Mouse (Mus musculus) gastrocnemius, postnatal 14 days (tissue): ENCODE results near the gene B4galt3. TPM values are rescaled to one million over a fixed set of nuclear protein-coding genes. Genes with fewer than 3 reads are reported as not detected.

ENCODE experiments used
- DNase-seq: peaks from one replicate; pipeline ENCODE4 v3.0.0; 2021; ENCODE audit warnings: mixed read lengths
- intact Hi-C: fragments of 180-260 bp; cut with DNase I; formaldehyde crosslinking; loops from one replicate; pipeline ENCODE4 v1.15.1; 2025; ENCODE audit warnings: low total_unique reads
- long read RNA-seq, 2 experiments: library from polyadenylated mRNA; stranded (forward); transcript quantifications; one replicate each; pipeline ENCODE4 v2.0.0; 2021
- total RNA-seq, 2 experiments: library from RNA; stranded (reverse); gene quantifications; 2 replicates each; pipeline ENCODE4 v1.2.3; 2021

B4galt3 gene
- 1 to 10 TPM; 5.9 to 9.4 TPM for total RNA-seq
- long read RNA-seq, experiment 1, transcript B4galt3-201 (8 exons, 1,998 nt) = major isoform, 5 of 10 reads
- long read RNA-seq, experiment 1, partial matches to known transcripts = 2 of 10 reads
- long read RNA-seq, experiment 1, other reads (novel, unspliced or antisense) = 1 of 10 reads
- long read RNA-seq, experiment 2, transcript B4galt3-201 (8 exons, 1,998 nt) = major isoform, 9 of 18 reads
- long read RNA-seq, experiment 2, partial matches to known transcripts = 5 of 18 reads
- long read RNA-seq, experiment 2, other reads (novel, unspliced or antisense) = 4 of 18 reads

DNA sequence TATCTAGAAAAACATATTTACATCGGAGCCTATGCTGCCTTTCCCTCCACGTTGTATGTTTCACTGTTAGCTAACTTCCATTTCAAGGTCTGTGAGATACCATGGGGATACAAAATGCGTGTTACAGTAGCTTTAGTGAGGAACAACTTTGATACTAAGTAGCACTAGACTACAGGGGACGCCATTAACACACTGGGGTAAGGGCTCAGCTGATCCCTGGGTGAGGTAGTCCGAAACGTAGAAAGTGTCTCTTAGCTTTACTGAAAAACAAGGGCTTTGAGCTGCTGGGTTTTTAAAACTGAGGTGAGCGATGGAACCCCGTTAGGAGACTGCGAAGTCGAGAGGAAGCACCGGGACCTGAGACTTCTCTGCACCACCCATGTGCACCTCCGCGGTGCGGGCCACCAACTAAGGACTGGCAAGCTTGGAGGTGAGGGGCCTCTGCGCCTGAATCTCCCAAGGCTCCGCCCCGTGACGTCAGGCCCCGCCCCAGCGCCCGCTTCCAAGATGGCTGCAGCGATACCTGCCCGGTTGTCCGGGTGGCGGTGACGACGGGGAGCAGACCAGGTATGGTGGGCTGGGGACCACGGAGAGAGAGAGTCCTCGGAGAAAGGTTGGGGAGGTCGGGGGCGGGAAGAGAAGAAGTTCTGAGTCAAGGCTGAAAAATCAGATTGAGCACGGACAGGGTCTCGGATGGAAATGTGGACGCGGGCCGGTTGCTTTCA is at the start of gene B4galt3:
Gene B4galt3 (plus strand): TSS at position 481 of the 725 bp plus-strand sequence.
- intact Hi-C loops = no loop called here
- DNase-seq = peak; percentile 95

DNA sequence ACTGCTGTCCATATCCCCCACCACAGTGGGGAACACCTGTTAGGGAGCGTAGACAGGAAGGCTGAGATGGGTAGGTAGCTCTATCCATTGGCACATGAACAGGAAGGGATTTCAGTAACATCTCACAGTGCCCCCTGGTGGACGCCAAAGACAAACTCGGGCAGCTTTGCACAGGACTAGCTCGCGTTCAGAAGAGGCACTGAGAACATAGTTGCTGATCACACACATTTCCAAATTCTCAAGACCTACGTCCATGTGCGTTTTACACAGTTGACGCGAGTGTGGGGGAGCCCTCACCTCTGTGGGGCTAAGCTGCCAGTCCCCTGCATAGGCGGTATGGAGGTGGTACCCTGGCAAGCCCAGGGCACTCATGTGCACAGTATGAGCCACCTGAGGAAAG is 49.3 kb upstream of the B4galt3 start:
- intact Hi-C loops = no loop called here
- DNase-seq = peak; percentile 80

DNA sequence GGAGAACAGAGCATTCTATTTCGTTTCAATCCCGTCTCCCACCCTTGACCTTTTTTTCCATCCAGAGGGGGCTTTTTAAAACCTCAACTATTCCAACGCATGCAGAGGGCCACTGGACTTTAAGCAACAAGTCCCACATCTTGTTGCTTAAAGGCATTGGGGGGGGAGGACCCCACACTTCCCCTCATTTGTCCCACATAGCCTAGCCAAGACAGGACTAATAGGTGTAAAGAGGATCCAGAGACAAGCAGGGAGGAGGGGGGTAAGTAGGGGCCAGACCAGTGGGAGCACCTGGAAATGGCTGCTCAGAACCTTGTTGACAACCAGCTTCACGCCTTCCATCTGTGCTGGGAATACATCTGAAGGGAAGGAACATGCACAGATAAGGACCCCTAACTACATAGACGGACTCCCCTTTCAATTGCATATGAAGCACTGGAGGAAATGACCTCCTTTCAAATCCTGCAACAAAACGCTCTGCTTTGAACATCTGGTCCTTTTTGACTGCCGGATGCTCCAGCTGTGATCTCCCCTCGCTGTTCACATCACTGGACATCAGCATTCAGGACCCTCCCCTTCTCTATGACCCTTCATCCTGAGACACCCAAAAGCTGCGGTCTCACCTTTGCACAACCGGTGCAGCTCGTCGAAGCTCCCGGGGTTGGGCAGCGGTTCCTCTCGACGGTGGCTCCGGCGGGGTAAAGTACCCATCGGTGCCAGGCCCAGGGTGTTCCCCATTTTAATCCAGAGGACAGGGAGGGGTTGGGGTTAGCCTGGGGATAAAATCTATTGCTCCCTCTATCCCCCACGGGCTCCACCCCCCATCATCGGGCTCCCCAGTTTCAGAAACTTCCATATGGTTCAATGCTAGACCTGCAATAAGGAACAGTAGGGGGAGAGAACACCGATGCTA is 48.6 kb upstream of the B4galt3 start:
- DNase-seq = no peak

DNA sequence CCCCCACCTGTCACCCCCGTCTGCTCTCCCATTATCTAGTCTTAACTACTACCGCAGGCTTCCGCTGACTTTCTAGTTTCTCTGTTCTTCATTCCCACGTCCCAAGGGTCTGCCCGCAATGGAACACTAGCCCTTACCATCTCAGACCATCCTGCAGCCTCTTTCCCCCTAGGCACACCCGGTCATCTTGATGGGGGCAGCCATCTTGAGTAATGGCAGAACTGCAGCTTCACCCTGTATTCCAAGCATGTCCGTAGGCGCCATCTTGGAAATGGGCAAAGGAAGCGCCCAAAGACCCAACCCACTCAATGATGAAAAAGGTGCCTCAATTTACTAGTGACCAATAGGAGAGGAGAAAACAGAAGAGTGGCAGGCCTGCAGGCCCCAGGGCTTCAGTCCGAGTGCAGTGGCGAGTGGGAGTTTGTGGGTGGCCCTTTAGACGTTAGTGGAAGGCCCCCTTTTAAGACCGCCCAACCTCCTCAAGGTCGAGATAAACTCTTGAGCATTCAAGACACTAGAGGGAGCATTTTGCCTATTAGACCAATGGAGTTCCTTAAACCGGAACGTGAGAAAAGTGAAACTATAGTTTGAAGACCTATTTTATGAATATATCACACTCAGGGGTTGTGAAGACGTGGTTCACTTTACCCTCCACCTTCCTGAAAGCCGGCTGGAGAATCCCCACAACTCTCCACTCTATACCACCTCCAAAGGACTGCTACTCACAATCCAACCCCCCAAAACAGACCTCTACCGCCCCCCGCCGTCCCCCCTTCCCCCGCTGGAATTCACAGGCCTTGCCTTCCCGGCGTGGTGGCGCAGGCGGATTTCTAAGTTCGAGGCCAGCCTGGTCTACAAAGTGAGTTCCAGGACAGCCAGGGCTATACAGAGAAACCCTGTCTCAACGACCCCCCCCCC is 47.6 kb upstream of the B4galt3 start, which contains the start of gene Tomm40l:
Gene Tomm40l (minus strand): TSS at position 277 of the 918 bp plus-strand sequence.
- peak; percentile 91 for DNase-seq
- intact Hi-C loops = loop anchor here (2.0 kb wide), 1 partner anchor 36 kb away; no protein-coding TSS in a partner anchor

More for the DNA sequence above, 48.6 kb upstream of the B4galt3 start:
- intact Hi-C loops = loop anchor here (2.0 kb wide), 1 partner anchor 37 kb away; no protein-coding TSS in a partner anchor

DNA sequence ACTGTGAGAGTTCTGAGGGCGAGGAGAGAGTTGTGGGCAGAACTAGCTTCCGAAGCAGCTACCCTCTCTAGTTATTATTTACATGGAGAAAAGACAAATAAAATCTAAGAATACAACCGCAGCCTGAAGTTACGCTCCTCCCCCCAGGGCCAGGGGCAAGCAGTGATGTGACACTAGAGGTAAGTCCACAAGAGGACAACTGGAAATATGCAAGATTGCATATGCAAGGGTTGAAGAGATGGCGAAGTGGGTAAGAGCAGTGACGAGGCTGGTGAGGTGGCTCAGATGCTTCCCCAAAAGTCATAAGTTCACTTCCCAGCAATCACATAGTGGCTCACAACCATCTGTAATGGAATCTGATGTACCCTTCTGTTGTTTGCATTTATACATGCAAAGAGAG is 47.0 kb upstream of the B4galt3 start:
- no peak for DNase-seq
- intact Hi-C loops = loop anchor here (2.0 kb wide), 1 partner anchor 36 kb away; no protein-coding TSS in a partner anchor

DNA sequence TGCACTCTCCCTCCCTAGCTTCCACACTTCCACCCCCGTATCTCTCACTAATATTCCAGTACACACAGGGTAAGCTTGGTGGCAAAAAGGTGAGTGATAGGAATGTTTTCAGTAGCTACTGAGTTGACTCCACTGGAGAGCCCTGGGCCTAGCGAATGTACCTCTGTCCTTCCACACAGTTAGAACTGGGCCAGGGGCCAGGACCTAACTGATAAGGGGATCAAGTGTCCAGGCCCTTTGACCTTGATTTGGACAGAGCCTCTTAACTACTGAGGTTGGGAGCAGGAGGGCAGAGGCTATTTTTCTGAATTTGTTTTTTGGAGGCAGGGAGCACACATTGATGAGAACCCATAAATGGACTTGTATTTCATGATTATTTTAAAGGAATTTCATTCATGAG is 46.3 kb upstream of the B4galt3 start:
- DNase-seq = no peak
- intact Hi-C loops = loop anchor here (2.0 kb wide), 1 partner anchor 35 kb away; no protein-coding TSS in a partner anchor

DNA sequence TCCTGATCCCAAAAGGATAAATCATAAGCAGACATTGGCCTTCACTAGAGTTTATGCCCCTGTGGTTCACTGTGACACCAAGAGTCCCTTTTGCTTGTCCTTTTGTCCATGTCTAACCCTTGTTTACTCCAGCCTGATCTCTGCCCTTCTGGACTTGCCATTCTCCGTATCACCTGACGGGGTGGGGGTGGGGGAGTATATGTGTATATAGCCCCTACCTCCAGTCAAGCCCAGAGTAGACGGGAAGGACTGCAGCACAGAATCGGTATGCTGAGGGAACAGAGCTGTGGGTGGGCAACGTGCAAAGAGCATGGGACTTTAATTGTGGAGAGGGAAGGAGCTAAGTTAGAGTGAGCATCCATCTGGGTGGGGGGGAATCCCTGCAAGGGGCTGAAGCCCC is 45.3 kb upstream of the B4galt3 start, which contains the start of gene Apoa2:
Gene Apoa2 (plus strand): TSS at position 198 of the 400 bp plus-strand sequence.
- DNase-seq = no peak
- intact Hi-C loops = no loop called here

DNA sequence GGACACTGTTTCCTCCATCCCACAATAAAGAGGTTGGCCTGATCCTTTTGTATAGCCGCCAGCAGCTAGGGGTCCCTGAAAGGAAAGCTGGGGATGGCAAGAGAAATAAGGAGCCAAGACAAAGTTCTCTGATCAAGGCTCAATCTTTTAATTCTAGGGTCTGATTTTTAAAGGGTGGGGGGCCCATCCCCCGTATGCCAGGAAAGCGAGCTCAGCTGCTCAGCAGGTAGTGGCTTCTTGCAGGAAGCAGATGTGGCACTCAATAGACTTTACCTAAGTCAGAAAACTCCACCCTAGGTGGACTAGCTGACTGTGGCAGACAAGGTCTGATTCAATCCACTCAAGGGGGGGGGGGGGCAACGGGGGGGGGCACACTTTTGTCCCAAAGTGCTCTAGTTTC is 43.3 kb upstream of the B4galt3 start:
- no peak for DNase-seq
- intact Hi-C loops = no loop called here

DNA sequence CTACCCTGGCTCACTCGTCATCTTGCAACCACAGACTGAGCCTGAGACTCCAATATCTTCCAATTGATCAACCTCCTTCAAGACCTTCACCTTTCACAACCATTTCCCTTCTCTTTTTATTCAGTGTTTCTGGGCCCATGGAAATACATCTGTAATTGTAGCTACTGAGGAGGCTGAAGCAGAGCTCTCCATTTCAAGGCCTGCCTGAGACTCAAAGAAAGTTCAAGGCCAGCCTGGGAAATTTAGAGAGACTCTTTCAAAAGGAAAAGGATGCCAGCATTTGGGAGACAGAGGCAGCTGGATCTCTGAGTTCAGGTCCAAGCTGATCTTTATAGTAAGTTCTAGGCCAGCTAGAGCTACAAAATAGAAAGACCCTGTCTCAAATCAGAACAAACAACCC is 42.2 kb upstream of the B4galt3 start:
- intact Hi-C loops = no loop called here
- no peak for DNase-seq

DNA sequence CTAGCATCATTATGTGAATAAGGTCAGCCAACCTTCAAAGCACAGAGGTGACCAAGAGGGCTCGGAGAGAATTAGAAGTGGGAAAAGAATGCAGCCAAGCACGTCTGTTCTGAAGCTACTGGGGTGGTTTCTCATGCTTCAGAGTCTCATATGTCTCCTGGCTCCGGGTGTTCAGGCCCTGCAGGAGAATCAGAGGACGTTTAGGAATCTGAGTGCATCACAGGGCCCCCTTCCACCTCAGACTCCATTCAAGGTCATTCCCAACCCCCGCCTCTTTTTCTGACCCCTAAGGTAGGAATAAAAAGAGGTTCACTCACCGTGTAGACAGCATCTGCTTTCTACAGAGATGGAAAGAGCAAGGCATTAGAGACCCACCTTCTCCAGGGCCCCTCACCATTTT is 40.4 kb upstream of the B4galt3 start:
- DNase-seq = no peak
- intact Hi-C loops = no loop called here

DNA sequence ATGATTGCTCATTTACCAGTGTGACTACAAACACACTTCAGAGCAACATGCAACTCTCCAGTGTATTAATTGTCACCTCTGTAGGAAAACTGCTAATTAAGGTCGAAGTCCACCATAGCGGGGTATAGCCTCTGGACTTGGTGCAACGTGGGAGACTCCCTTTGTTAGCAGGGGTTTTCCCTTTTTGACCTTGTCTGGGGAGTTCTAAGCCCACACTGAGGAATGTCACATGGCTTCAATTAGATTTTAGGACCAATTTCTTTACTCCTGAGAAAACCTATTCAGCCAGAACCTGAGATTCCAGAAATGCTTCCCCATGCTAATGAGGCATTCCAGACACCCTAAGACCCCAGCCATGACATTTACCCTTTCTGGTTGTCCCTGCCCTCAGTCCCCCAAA is 39.9 kb upstream of the B4galt3 start:
- intact Hi-C loops = no loop called here
- DNase-seq = no peak

DNA sequence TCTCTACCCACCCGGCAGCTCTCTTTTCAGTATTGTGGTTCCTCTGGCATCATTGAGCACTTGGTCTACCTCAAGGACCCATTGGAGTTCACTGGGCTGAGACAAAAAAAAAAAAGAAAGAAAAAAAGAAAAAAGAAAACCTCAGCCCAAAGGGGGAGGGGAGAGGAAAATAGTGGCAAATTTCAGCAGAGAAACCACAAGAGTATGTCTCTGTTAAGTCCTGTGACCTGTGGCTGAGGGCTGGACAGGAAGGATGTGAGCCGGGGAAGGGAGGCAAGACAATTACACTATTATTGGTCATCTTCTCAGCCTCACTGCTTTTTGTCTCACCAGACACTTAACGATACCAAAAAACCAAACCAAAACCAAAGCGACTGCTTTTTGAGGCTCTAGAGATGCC is 38.3 kb upstream of the B4galt3 start:
- intact Hi-C loops = no loop called here
- no peak for DNase-seq

DNA sequence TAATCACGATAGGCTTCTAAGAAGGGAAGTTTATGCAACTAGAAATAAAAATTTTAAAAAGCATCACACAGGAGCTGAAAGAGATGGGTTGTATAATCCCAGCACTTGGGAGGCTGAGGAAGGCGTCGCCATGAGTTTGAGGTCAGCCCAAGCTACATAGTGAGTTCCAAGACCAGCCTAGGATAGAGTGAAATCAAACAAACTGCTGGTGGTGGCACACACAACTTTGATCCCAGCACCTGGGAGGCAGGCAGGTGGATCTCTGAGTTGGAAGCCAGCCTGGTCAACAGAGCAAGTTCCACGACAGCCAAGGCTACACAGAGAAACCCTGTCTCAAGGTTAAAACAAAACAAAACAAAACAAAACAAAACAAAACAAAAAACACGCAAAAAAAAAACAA is 37.8 kb upstream of the B4galt3 start:
- intact Hi-C loops = no loop called here
- no peak for DNase-seq

DNA sequence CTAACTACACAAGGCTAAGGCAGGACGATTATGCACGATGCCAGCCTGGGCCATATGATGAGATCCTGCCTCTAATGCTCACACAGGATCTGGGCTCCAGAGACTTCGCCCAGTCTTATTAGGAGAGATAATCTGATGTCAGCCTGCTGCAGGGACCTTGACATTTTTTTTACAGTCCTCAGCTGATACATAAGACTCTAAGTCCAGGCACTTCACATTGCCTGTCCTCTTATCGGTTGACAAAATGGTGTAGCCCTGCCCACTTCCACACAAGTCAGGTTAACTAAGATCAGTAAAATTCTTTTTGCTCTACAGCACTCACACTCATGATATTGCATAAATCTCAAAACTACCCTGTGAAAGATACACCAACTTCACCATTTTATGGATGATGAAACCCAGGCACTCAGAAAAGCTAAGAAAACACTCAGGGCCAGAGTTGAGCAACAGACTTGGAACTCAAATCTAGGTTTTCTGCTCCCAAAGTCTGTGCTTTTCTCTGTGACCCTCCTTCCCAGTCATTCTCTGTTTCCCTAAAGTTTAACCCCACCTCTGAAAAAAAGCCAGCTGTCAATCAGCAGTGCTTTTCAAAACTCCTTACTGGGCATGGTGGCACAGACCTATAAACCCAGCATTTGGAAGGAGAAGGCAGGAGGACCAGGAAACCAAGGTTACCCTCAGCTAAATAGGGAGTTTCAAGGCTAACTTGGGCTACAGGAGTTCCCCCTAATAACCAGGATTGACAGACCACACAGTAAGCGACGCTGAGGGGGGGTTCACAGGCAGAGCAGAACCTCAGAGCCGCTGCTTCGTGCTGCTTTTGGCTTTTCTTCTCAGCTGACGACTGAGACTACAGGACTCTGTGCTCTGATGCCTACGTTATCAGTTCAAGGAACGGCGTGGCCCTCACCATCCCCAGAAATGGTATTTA is 37.1 kb upstream of the B4galt3 start:
- intact Hi-C loops = no loop called here
- no peak for DNase-seq

DNA sequence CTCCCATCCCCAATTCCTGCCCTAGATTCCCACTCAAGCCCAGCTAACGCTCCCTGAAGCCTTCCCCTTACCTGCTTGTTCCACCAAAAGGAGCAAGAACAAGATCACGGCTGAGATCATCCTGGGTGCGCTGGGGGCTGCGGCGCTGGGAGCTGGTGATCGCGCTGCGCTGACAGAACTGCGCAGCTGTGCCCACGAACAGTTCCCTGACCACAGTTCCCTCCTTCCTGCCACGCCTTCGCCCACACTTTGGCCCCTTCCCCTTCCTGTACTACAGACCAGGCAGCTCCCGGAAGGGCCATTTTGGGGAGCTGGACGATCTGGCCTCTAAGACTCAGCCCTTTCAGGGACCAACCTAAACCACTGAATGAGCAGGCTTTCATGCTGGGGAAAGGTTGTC is 36.0 kb upstream of the B4galt3 start, which contains the start of gene Fcer1g:
Gene Fcer1g (minus strand): TSS at position 240 of the 400 bp plus-strand sequence.
- DNase-seq = no peak
- intact Hi-C loops = no loop called here

DNA sequence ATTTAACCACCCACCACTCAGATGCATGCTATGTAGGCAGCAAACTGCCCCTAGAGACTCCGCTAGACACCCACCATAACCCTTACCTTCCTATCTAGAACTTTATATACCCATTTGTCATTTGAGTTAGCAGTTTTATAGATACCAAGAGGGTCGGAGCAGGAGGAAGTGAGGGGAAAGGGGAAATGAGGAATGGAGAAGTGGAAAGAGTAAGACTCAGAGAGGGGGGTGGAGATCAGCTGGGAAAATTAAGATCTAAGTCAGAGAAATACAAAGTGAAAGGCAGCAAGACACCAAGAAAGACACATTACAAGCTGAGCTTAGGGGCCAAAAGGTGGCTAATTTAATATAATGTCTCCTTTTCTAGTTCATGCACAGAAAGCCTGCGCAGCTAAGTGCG is 35.6 kb upstream of the B4galt3 start:
- intact Hi-C loops = no loop called here

DNA sequence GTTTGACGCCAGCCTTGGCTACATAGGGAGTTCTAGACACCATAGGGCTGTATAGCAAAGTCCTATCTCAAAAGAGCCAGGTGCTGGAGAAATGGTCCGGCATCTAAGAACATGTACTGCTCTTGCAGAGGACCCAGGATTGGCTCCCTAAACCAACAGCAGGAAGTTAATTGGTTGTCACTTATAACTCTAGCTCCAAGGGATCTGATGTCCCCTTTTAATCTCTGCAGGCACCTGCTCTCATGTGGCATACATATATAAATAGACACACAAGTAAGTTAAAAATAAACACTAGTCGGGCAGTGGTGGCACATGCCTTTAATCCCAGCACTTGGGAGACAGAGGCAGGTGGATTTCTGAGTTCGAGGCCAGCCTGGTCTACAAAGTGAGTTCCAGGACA is 34.3 kb upstream of the B4galt3 start:
- intact Hi-C loops = no loop called here
- DNase-seq = no peak

More for the DNA sequence above, 35.6 kb upstream of the B4galt3 start:
- DNase-seq = no peak

DNA sequence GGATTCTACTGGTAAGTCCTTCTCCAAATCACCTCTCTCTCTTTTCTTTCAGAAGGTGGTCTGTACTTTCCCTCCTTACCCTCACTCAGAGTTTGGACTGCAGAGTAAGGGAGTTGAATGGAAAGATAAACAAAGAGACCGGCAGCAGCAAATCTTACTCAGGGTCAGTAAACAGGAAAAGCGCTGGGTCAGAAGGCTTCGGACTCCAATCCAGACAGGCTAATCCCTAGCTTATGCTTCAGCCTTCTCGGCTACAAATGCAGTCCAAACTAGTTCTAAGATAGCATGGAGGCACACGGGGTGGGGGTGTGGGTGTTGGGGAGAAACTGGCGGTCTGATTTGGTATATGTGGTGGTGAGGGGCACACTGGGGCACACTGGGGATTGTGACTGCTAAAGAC is 32.7 kb upstream of the B4galt3 start:
- intact Hi-C loops = no loop called here
- no peak for DNase-seq
